8 mouse cellular contexts compared by ENCODE assay signal in genomic region chr2:115581989-115582608, GRCm38 (mm10). TPM values are rescaled to one million over a fixed set of nuclear protein-coding genes. Genes with fewer than 3 reads are reported as not detected.
DNase-seq lines count a peak whose midpoint lies in the region; ATAC-seq lines count a peak whose summit lies in the region.

No protein-coding gene starts in this region.

- H3K36me3 ChIP-seq in megakaryocyte, embryonic 14.5 days (replicated peaks; ENCODE audit: low read length): no peaks in the 10 kb centered on the region
- no peaks in the 10 kb centered on the region for H3K36me3 ChIP-seq in hindbrain, embryonic 10.5 days
- H3K36me3 ChIP-seq in midbrain, embryonic 13.5 days: no peaks in the 10 kb centered on the region

- no peak for ATAC-seq in megakaryocyte, adult 5-6 weeks (ENCODE audit: poor library complexity, severe bottlenecking)
- no peak for ATAC-seq in midbrain, embryonic 13.5 days

- peaks cover 20% of the 10 kb centered on the region for H3K4me1 ChIP-seq in megakaryocyte, embryonic 14.5 days
- peaks cover 42% of the 10 kb centered on the region for H3K4me1 ChIP-seq in hindbrain, embryonic 10.5 days (replicated peaks)
- H3K4me1 ChIP-seq in midbrain, embryonic 13.5 days (replicated peaks): peaks cover 20% of the 10 kb centered on the region

- peak overlapping the region; percentile 67 for H3K9ac ChIP-seq in midbrain, embryonic 13.5 days (replicated peaks)

- WGBS in hindbrain, embryonic 10.5 days: 70% methylated on average over 10 of the region's 10 CpGs
- WGBS in midbrain, embryonic 13.5 days: 68% methylated on average over 10 of the region's 10 CpGs

- H3K9me3 ChIP-seq in megakaryocyte, embryonic 14.5 days: no peaks in the 10 kb centered on the region
- H3K9me3 ChIP-seq in hindbrain, embryonic 10.5 days: no peaks in the 10 kb centered on the region
- H3K9me3 ChIP-seq in midbrain, embryonic 13.5 days: no peaks in the 10 kb centered on the region

- peak overlapping the region; percentile 69 for H3K4me2 ChIP-seq in midbrain, embryonic 13.5 days (replicated peaks)

- peak overlapping the region; percentile 94 for H3K27ac ChIP-seq in hindbrain, embryonic 10.5 days
- H3K27ac ChIP-seq in midbrain, embryonic 13.5 days: no peak overlapping the region

- H3K27me3 ChIP-seq in megakaryocyte, embryonic 14.5 days (replicated peaks): no peaks in the 10 kb centered on the region
- no peaks in the 10 kb centered on the region for H3K27me3 ChIP-seq in hindbrain, embryonic 10.5 days (ENCODE audit: insufficient read depth, poor library complexity, severe bottlenecking)
- no peaks in the 10 kb centered on the region for H3K27me3 ChIP-seq in midbrain, embryonic 13.5 days

- peak; percentile 8 to 10 for DNase-seq in cerebellum, postnatal 14 days
- no peak for DNase-seq in hindbrain, embryonic 10.5 days (ENCODE audit: low spot score)
- no peak for DNase-seq in left cerebral cortex, postnatal 14 days (ENCODE audit: low spot score in 2 of 2)
- DNase-seq in urinary bladder, postnatal 10 days (ENCODE audit: low spot score): no peak
- no peak for DNase-seq in frontal cortex, postnatal 10 days (ENCODE audit: low spot score in 2 of 2)

- intact Hi-C loops in left cerebral cortex, postnatal 14 days (cut with DNase I): loop anchor here (10.0 kb wide), 1 partner anchor 493 kb away; no protein-coding TSS in a partner anchor

- H3K4me3 ChIP-seq in megakaryocyte, embryonic 14.5 days (replicated peaks): peak overlapping the region; percentile 94
- H3K4me3 ChIP-seq in hindbrain, embryonic 10.5 days: peak overlapping the region; percentile 73
- H3K4me3 ChIP-seq in midbrain, embryonic 13.5 days (replicated peaks): peak overlapping the region; percentile 68

RNA-seq across cellular contexts. Expression of gene BC052040, which starts 0.6 kb away (rescaled TPM):
- polyA plus RNA-seq in megakaryocyte, embryonic 14.5 days (2012; ENCODE audit: insufficient read depth, low replicate concordance): 1.6 TPM in 1 of 2 replicates, not detected in the other
- 12.9 and 15.3 TPM in 2 replicates for total RNA-seq in megakaryocyte, adult 5-6 weeks (2015)
- 2.8 and 3.6 TPM in 2 replicates for total RNA-seq in megakaryocyte, adult 5-6 weeks (2017)
- polyA plus RNA-seq in hindbrain, embryonic 10.5 days (2016; fragmentation: Nextera tagmentation; extraction: Ambion mirVana): 23.7 and 25.1 TPM in 2 replicates
- 14.8 and 15.4 TPM in 2 replicates for polyA plus RNA-seq in midbrain, embryonic 13.5 days (2015; fragmentation: Nextera tagmentation; extraction: Ambion mirVana)
- 1 to 10 TPM; 6.5 to 8.0 TPM for total RNA-seq in left cerebral cortex, postnatal 14 days (2021)

Comparison
In these comparisons a context has a peak if more than half of its experiments do, and no peak if none do; other contexts are left out.
1. DNase-seq: peak in cerebellum, postnatal 14 days (2 of 2); none in hindbrain, embryonic 10.5 days (single experiment), left cerebral cortex, postnatal 14 days (0 of 2), urinary bladder, postnatal 10 days (single experiment) and frontal cortex, postnatal 10 days (0 of 2).
2. Peak in every context shown above with its lines, with median percentiles within 50 percentile points of each other: H3K4me3 ChIP-seq.